Mouse (Mus musculus): Measurements from ENCODE around the gene Faiml.

Gene Faiml

GRCm38 (mm10) chr9:99237139-99237538, at the start of gene Faiml:
Gene Faiml, minus strand, starts transcription at chr9:99237239.
- DNase-seq: no peak

- DNase-seq: no peak
These were observed 21.9 kb upstream of the Faiml start for GRCm38 (mm10) chr9:99258891-99259290.

- peak; percentile 17 for DNase-seq
These were observed 19.8 kb upstream of the Faiml start for GRCm38 (mm10) chr9:99256821-99257220.

GRCm38 (mm10) chr9:99256206-99256605, 19.2 kb upstream of the Faiml start:
- peak; percentile 37 for DNase-seq

- peak; percentile 81 for DNase-seq
These were observed 16.8 kb upstream of the Faiml start for GRCm38 (mm10) chr9:99253861-99254260.

- peak; percentile 18 for DNase-seq
These were observed 11.9 kb upstream of the Faiml start for GRCm38 (mm10) chr9:99248906-99249305.

GRCm38 (mm10) chr9:99248304-99248703, 11.3 kb upstream of the Faiml start:
- DNase-seq: peak; percentile 63

GRCm38 (mm10) chr9:99243895-99244293, 6.9 kb upstream of the Faiml start:
- no peak for DNase-seq

- DNase-seq: peak; percentile 99
These were observed 6.3 kb upstream of the Faiml start, which contains the start of gene Cep70 for GRCm38 (mm10) chr9:99243190-99243894. Gene Cep70, plus strand, starts transcription at chr9:99243367.

- no peak for DNase-seq
These were observed 5.6 kb upstream of the Faiml start for GRCm38 (mm10) chr9:99242533-99243189.

GRCm38 (mm10) chr9:99242035-99242434, 5.0 kb upstream of the Faiml start:
- DNase-seq: peak; percentile 91

GRCm38 (mm10) chr9:99240571-99240970, 3.5 kb upstream of the Faiml start:
- DNase-seq: no peak

GRCm38 (mm10) chr9:99239256-99239655, 2.2 kb upstream of the Faiml start:
- DNase-seq: no peak

- no peak for DNase-seq
These were observed 1.2 kb upstream of the Faiml start for GRCm38 (mm10) chr9:99238276-99238675.

- DNase-seq: peak; percentile 90
These were observed 7.6 kb downstream of the Faiml start for GRCm38 (mm10) chr9:99229450-99229849.

- DNase-seq: no peak
These were observed 12.5 kb downstream of the Faiml start for GRCm38 (mm10) chr9:99224583-99224982.

- DNase-seq: no peak
These were observed 15.4 kb downstream of the Faiml start for GRCm38 (mm10) chr9:99221636-99222035.

GRCm38 (mm10) chr9:99217999-99218719, 18.9 kb downstream of the Faiml start:
- no peak for DNase-seq

GRCm38 (mm10) chr9:99216182-99216581, 20.9 kb downstream of the Faiml start:
- DNase-seq: no peak

- DNase-seq: no peak
These were observed 24.4 kb downstream of the Faiml start for GRCm38 (mm10) chr9:99212643-99213042.

- DNase-seq: peak; percentile 95
These were observed 53.9 kb downstream of the Faiml start for GRCm38 (mm10) chr9:99183043-99183670.

- DNase-seq: peak; percentile 88
These were observed 54.9 kb downstream of the Faiml start for GRCm38 (mm10) chr9:99182121-99182520.

GRCm38 (mm10) chr9:99180272-99180671, 56.8 kb downstream of the Faiml start:
- DNase-seq: peak; percentile 90
